Mouse (Mus musculus) urinary bladder, postnatal 14 days (tissue): ENCODE measurements around the gene Eme2.

Experiments
- DNase-seq: peaks from one replicate; pipeline ENCODE4 v3.0.0; 2021; ENCODE audit warnings: low spot score

Eme2 gene

DNA sequence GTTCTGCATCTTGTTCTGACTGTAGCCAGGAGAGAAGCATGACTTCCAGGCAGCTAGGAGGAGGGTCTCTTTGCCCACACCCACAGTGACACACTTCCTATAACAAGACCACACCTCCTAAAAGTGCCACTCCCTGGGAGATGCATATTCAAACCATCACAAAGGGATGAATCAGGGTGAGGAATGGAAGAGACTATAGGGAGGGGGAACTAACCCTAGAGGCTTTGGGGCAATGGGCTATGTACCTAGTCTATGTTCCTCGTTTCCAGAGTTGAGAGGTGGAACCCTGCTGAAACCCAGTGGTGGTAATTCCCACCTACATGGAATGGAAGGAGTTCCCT lies 20.5 kb downstream of the Eme2 start:
- DNase-seq = no peak

DNA sequence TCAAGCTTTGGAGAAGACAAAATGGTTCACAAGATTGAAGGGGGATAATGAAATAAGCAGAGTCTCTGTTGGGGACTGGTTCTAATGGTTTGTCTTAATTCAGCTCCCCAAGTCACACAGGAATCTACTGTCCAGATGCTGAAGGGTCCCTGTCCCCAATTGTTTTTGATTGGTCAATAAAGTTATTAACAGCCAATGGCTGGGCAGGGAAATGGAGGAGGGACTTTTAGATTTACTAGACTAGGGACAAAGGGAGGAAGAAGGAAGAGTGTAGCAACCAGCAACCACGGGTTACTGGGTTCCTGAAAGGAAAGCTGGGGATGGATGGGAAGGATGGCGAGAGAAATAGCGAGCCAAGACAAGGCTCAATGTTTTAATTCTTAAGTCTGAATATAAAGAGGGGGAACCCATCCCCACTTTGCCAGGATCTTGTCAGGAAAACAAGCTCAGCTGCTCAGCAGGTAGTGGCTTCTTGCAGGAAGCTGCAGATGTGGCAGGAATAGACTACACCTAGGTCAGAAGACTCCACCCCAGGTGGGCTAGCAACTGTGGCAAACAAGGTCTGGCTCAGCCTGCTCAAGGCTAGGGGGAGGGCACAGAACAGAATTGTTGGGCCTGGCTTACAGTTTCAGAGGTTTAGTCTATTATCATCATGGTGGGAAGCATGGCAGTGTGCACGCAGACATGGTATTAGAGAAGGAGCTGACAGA lies 21.0 kb downstream of the Eme2 start:
- no peak for DNase-seq

DNA sequence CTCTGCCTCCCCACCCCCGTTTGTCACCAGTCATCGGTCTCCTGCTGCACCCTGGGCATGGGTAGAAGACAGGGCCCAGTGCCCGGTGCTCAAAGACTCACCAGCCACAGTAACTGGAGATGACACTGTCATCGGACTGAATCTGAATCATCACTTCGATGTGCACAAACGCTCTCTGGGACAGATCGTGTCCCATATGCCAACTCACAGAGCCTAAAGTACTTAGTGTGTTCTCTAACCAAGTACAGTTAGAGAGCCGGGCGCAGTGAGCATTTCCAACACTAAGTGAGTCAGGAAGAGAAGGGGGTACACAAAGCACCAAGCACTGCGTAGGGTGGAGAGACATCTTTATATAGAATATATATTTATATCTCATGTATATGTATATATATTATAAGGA lies 27.0 kb downstream of the Eme2 start:
- DNase-seq = no peak

DNA sequence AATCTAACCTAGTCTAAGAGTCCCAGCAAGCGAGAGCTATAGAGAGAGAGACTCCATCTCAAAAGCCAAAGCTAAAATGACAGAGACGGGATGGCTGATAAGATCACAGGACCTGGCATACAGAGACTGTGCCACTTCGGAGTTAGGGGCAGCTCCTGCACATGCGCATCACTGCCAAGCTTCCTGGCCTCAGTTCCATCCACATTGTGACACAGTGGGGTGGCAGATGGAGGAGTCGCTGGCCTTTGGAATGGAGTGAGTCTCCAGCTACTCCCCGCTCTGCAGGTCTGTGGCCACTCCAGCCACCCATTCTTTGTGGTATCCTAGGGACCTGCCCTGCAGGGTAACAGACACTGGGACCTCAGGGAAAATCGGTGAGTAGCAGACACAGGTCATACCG lies 29.1 kb downstream of the Eme2 start, which contains the start of gene Igfals:
Gene Igfals, plus strand, starts transcription at position 222 of the 400 bp plus-strand sequence.
- DNase-seq = no peak

DNA sequence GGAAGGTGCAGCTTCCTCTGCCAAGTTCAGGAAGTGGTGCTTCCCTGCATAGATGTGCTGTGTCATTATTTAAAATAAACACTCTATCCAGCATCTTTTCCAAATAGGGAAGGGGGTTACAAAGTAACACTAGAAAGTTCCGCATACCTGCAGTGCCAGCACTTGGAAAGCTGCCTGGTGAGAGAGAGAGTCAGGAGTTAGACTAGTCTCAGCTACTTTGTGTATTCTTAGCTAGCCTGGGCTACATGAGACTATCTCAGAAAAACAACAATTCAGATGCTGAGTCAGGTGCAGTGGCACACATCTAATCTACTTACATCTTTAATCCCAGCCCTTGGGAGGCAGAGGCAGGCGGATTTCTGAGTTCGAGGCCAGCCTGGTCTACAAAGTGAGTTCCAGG lies 33.1 kb downstream of the Eme2 start:
- no peak for DNase-seq

DNA sequence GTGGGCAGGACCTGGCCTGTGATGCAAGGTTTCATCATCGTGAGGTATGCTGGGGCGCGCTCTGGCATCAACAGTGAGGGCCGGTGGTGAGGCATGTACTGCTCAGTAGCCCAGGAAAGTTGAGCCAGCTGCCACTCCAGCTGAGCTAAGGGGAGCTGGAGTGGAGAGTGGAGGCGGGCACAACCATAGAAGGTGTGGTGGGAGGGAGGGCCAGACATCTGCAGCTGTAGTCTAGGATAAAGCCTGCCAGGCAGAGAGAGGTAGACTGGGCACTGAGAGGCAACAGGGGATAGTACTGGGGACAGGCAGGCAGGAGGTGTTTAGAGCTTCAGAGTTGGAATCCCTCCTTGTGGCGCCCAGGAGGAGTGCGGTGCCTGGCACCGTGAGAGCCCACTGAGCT lies 34.8 kb downstream of the Eme2 start:
- DNase-seq = no peak

DNA sequence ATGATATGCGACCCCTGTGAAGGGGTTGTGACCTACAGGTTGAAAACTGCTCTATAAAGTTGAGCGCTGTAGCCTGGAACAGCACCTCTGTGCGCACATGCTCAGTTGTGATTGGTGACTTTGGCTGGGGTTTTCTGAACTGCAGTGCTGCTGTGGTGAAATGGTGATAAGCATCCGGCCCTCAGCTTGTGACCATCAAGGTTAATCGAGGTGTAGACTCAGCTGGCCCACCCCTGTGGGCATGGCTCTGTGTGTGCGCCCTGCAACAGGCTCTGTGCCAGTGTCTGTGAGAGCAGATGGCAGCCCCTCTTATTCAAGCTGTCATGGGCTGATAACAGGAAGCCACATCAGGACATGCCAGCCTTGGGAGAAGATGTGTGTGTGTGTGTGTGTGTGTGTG lies 35.9 kb downstream of the Eme2 start:
- no peak for DNase-seq

DNA sequence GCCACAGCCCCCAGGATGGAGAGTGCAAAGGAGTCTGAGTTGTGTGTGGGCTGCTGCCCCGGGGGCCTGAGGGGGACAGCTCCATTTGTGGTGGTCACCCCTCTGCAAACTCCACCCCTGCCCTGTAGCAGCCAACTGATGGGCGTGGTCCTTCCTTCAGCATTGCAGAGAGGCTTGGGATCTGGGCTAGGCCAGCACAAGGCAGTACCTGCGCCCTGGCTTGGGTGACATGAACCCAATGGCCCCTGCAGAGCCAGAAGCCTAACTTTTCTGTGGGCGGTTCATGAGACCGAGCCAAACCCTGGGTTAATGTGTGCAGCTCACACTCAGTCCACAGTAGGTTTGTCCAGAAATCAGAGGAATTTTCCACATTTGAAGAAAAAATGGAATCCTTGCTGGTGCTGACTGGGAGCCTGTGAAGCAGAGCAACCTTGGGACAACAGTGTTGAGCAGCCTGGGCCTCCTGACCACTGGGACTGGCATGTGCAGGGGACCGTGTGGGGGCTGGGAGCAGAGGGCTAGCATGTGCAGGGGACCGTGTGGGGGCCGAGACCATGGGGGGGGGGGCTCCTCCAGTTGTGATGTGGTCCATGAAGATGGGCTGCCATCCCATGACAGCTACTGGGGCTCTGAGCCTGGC lies 36.9 kb downstream of the Eme2 start:
- no peak for DNase-seq

DNA sequence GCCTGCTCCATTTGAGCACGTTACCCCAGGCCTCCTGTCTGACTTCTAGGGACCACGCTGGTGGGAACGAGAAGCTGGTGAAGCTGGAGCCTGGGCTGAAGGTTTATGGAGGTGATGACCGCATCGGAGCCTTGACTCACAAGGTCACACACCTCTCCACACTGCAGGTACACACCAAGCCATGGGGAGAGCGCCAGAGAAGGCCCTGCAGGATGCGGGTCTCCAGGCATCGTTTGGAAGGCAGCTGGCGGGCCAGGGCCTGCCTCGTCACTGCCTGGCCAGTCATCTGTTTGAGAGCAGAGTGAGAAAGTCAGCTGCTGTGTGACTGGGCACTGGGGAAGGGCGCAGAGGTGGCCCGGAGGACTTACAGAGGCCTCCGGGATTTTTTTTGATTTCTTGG lies 38.3 kb downstream of the Eme2 start:
- DNase-seq = no peak

DNA sequence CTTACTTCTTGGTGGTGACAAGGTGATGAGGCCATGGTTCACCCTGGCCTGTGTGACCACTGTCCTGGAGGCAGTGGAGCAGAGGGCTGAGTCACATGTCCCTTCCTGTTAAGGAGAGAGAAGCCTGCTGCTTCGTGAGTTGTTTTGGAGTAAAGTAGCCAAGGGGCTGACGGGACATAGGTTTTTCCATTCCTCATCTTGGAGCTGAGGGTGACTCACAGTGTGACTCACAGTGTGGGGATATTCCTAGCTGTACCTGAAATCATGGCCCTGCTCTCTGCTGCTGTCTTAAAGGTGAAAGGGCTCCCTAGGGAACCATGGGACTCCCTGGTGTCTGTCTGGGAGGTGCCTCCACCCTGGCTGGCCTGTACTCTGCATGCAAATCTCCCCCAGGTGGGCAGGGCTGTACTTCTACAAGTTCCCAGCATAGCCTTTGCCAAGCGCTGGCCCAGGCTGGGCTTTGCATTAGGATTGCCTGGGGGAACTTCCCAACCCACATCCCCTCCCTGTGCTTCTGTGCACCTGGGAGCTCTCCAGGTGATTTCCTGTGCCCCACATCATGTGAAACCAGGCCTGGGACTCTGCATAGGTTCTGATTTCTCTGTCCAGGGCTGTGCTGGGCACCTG lies 38.9 kb downstream of the Eme2 start:
- DNase-seq = no peak

DNA sequence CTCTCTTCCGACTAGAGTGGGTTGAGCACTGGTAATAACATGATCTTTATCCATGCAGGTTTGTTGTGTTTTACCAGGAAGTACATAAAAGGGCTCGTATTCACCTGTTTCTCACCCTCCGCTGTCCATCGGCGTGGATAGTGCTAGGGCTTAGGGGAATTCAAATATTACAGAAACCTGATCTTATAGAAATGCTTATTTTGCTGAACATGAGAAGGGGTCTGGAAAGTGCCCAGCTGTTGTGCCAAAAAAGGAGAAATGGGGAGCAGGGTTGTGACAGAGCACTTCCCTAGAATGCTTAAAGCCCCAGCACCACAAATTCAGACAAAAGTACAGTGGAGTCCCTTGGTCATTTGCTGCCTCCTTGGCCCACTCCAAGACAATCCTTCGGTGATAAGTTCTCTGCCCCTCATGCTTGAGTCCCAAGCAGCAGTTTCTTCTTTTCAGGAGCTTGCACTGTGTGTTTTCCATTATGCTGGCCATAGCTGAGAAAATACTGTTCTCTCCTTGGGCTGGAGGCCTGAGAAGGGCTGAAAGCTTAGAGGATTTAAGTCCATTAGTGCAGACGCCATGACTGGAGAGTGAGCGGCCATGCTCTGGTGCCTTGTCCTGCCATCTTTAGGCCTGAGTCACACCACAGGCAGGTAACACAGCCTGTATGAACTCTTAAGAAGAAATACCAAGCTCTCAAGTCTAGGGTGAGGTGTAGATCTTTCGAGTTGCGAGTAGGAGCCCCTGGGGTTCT lies 43.3 kb downstream of the Eme2 start:
- no peak for DNase-seq

DNA sequence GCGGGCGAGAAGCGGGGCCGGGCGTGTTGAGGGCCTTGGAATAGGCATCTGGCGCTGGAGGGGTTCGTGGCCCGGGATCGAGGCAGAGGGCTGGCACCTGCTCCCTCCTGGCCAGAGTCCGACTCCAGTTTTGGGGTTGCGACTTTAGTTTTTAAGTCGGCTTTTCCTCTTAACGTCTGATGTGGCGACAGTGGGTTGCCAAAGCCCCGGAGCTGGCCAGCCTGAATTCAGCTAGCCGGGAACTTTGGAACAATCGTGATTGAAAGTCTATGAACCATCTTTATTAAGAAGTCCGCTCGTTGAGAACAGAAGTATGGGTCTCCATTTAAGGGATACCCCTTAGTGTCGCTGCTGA lies 44.1 kb downstream of the Eme2 start:
- DNase-seq = no peak

DNA sequence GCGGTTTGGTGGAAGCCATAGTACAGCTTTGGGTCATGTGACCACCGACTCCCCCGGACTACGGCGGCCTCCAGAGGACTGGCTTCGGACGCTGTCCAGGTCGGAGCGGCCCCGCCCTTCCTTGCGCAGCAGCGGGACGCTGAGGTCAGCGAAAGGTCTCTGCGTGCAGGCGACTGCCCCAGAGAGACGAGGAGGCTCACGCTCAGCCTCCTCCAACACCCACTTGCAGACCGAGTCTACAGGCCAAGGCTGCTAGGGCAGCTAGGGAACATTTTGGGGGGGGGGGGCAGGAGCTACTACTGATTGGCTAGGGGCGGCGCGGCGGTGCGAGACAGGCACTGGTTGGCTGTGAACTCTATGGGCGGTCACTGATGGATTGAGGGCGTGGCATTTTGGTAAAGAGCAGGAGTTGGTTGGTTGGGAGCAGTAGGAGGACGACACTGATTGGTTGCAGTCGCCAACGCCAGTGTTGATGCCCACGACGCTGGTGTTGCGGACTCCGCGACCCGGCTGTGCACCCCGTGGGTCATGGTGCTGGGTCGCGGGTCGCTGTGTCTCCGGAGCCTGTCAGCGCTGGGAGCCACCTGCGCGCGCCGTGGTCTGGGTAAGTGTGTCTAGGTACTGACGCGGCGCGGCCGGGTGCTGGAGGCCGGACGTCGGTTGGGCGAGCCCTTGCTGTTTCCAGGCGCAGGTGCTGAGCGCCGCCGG lies 44.7 kb downstream of the Eme2 start, which contains the start of gene Fahd1:
Gene Fahd1, minus strand, starts transcription at position 300 of the 708 bp plus-strand sequence.
- DNase-seq = peak; percentile 96

DNA sequence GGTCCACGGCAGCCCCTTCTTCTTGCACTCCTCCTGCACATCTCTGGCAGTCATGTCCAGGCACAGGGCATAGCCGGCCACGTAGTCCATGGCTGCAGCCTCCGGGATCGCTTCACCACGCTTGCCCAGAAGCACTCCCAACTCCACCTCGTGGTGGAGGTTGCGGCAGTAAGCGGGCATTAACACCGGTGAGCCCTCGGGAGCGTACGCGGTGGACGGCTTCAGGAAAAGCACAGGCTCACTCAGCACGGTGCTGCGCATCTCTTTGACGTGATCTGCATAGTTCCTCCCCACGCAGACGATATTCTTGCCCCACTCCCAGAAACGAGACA lies 45.2 kb downstream of the Eme2 start:
- DNase-seq = no peak

DNA sequence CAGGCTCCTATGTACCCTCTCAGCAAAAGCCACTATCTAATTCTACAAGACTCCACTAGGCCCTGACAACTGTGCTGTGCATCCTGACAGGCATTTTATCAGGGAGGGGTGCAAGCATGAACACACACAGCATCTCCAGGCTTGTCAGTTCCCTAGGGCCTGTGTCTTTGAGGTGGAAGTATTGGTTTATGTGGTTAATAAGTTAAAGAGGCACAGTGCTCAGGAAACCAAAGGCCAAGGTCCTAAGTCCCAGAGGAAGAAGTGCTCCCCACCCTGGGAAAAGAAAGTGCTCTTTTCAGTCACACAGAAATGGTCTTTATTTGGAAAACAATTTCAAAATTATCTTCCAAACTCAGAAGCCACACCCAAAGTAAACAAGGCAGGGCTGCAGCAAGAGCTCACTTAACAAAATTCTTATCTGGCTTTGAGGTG lies 46.3 kb downstream of the Eme2 start:
- DNase-seq = no peak

DNA sequence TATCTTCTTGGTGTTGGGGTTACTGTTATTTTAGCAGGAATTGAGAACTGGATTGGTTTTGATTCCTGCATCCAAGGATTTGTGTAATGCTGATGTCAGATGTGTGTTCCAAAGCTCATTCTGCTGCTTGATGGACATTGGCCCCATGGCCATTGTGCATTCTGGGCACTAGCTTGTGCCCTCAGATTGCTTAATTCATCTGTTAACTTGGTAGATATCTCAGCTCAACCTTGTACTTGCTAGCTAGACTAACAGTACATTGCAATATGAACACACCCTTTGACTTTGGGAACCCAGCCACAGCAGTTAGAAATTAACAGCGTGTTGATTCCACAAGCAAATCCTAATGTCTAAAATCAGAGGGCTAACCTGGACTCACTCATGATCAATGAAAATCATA lies 47.5 kb downstream of the Eme2 start:
- DNase-seq = no peak

DNA sequence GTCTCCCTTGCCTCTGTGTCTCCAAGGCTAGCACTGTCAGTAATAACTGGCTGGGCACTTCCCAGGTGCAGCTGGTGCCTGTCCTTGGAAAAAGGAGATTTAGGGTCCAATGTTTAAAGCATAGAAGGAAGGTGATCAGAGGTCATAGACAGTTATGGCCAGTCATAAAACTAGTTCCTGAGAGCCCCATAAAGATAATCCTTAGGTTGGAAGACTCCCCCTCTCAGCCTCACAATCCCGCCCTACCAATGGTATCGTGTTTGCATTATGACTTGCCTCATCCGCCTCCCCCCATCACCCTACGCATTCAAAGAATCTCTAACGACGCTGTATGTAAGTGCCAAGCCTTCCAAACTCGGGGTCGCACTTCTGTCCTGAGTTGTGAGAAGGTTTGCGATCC lies 50.4 kb downstream of the Eme2 start:
- no peak for DNase-seq

DNA sequence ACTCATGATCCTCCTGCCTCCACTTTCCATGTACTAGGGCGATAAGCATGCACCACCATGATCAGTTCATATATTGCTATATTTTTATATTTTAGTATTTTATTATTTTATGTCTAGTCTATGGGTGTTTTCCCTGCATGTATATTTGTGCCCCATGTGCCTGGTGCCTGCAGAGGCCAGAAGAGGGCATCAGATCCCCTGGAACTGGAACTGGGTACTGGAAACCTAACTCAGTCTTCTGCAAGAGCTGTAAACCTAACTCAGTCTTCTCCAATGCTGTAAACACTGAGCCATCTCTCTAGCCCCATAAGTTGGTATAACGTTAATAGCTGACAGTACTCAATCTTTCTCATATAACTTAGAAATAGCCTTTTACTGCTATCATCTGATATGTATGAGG lies 52.3 kb downstream of the Eme2 start:
- DNase-seq = no peak

DNA sequence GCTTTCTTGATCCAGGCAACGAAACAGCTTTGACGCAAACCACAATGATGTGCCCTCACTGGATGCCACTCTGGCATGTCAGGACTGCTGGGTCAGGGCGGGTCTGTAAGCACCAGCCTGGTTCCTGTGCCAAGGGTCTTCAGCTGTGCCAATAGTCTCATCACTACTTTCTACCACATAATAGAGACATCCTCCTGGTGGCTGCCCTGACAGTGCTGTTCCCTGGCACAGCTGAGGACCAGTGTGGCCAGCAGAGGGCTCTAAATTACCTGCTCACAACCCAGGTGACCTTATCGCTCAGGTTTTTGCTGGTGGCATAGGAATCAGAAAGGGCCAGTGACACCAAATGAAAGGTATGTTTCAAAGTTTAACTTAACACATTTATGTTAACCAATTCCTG lies 53.8 kb downstream of the Eme2 start:
- peak; percentile 46 for DNase-seq

DNA sequence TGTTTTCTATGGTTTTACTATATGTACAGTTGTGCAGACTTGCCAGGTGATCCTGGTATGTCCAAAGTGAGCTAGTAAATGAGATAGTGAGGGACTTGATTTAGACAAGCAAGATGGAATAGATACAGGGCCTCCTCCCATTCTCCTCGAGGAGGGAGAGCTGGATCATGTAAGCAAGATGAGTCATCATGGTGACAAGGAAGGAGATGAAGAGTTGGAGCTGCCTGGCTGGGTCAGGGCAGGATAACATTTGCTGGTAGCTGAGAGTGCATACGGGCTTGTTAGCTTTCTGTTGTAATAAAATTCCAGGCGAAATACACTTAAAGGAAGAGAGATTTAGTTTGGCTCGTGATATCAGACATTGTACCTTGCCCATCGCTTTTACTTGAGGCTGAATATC lies 54.5 kb downstream of the Eme2 start:
- DNase-seq = no peak

DNA sequence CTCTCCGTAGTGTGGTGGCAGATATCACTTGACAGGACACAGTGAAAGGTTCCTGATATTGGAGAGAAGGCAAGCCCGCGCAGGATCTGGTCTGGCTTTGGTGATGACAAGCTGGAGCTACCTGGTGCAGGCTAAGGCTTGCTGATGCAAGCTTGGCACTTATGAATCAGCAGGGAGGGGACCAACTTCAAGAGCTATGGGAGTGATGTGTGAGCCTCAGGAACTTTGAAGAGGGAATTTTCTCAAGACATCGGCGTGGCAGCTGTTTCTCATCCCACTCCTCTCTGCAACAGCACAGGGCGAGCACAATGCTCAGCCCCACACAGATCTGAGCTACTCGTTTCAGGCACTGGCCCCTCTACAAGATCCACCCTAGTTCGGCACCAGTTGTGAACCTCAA lies 55.0 kb downstream of the Eme2 start, which contains the start of gene Hagh:
Gene Hagh, plus strand, starts transcription at position 302 of the 400 bp plus-strand sequence.
- DNase-seq = peak; percentile 69
